Mouse (Mus musculus): ENCODE data around the gene S100a5.

GRCm38 (mm10) chr3:90598212-90598611 lies 10.1 kb upstream of the S100a5 start:
- TF ChIP-seq POLR2A (IDR thresholded peaks at IDR 0.05; ENCODE audit: extremely low read depth, insufficient read depth, low read length) (no peak), CTCF (IDR thresholded peaks at IDR 0.05; ENCODE audit: extremely low read depth, insufficient read depth, low read length) (no peak)
